Comparison of ENCODE assay signal across 8 mouse cellular contexts in the genomic region with DNA sequence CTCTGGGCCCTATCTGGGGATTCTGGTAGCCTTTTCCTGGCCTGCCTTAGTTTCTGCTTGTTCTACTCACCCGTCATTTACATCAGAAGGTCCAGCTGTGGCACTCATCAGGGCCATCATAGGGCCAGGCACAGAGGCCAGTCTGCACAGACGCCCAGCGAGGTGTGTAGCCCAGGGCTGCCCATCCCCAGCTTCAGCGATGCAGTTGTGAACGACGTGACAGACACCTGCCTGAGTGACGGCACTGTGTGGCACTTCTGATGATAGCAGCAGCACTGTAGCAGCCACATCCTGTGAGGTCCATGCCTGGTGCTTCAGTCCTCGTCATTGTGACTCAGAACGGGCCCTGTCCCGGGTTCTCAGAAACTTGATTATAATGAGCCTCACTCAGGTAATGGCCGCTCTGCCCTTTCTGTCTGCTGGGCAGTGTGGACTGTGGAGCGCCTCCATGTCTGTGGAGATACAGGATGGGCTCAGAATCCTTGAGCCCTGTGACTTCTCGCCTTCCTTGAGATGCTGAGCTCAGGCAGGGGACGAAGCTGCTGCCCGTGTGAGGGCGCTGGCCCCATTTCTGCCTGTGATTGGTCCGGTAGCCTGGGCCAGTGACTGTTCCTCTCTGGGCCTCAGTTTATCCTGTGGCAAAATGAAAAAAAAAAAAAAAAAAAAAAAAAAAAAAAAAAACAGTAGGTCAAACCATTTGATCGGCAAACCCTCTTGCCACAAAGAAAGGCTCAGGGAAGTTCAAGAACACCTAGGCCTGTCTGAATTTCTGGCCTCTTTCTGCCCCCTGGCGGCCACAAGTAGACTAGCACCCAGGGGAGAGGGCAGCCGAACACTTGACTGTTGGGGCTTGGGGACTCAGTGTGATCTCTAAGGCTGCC. TPM values are rescaled to one million over a fixed set of nuclear protein-coding genes. Genes with fewer than 3 reads are reported as not detected.
DNase-seq lines count a peak whose midpoint lies in the region; ATAC-seq and TF ChIP-seq lines count a peak whose summit lies in the region.
"Had no signal": no experiment of that assay in that cellular context is flagged by ENCODE, and none has a peak within 500 bp of the region (broad histone marks: within the 10 kb centered on the region; RNA-seq: fewer than 3 reads in every experiment).

No protein-coding gene starts in this region.

- H3K4me2 ChIP-seq in forebrain, embryonic 13.5 days = no peak overlapping the region
- no peak overlapping the region for H3K4me2 ChIP-seq in hindbrain, embryonic 12.5 days (replicated peaks)

- no peaks in the 10 kb centered on the region for H3K27me3 ChIP-seq in forebrain, embryonic 13.5 days
- H3K27me3 ChIP-seq in hindbrain, embryonic 12.5 days = no peaks in the 10 kb centered on the region

- no peak overlapping the region for H3K27ac ChIP-seq in forebrain, embryonic 13.5 days
- H3K27ac ChIP-seq in hindbrain, embryonic 12.5 days = no peak overlapping the region
- H3K27ac ChIP-seq in left cerebral cortex, adult 2 months = no peak overlapping the region
- H3K27ac ChIP-seq: macrophage had no signal

- DNase-seq in NIH3T3 (ENCODE audit: low read depth) = peak; percentile 82
- DNase-seq in left cerebral cortex, adult 2 months (ENCODE audit: extremely low spot score in 1 of 2, low spot score in 2 of 2) = peak; percentile 63 to 71
- peak; percentile 47 for DNase-seq in skeletal muscle tissue, adult 2 months (ENCODE audit: low read depth, low spot score)

- no peak overlapping the region for H3K4me3 ChIP-seq in forebrain, embryonic 13.5 days
- no peak overlapping the region for H3K4me3 ChIP-seq in hindbrain, embryonic 12.5 days
- no peak overlapping the region for H3K4me3 ChIP-seq in left cerebral cortex, adult 2 months

- peak; percentile 72; the same call in 1 of the 2 replicates for ATAC-seq in cerebellum, adult (ENCODE audit: insufficient number of reproducible peaks, low FRiP score, low TSS enrichment)
- ATAC-seq in forebrain, embryonic 13.5 days = peak; percentile 64
- ATAC-seq in hindbrain, embryonic 12.5 days (ENCODE audit: low FRiP score) = peak; percentile 75
- ATAC-seq in megakaryocyte-erythroid progenitor cell, adult 5-6 weeks (replicated peaks; ENCODE audit: low FRiP score, low TSS enrichment, poor library complexity, severe bottlenecking) = peak; percentile 67

- 71% methylated on average over 20 of the region's 20 CpGs for WGBS in forebrain, embryonic 13.5 days
- WGBS in hindbrain, embryonic 12.5 days = 73% methylated on average over 20 of the region's 20 CpGs

- no peak overlapping the region for H3K9ac ChIP-seq in forebrain, embryonic 13.5 days
- H3K9ac ChIP-seq in hindbrain, embryonic 12.5 days = no peak overlapping the region

- no peaks in the 10 kb centered on the region for H3K9me3 ChIP-seq in forebrain, embryonic 13.5 days (replicated peaks)
- no peaks in the 10 kb centered on the region for H3K9me3 ChIP-seq in hindbrain, embryonic 12.5 days (replicated peaks)

- TF ChIP-seq CTCF in left cerebral cortex, adult 2 months (IDR thresholded peaks at IDR 0.05) = peak; percentile 90

- H3K4me1 ChIP-seq in forebrain, embryonic 13.5 days = peaks cover 4% of the 10 kb centered on the region
- H3K4me1 ChIP-seq in hindbrain, embryonic 12.5 days = no peaks in the 10 kb centered on the region

- no peaks in the 10 kb centered on the region for H3K36me3 ChIP-seq in forebrain, embryonic 13.5 days (ENCODE audit: poor library complexity, severe bottlenecking)
- H3K36me3 ChIP-seq in hindbrain, embryonic 12.5 days = no peaks in the 10 kb centered on the region

- intact Hi-C loops in left cerebral cortex, adult 2 months (cut with DNase I) = loop anchor here (1.0 to 5.0 kb wide), 3 partner anchors 87 to 275 kb away; a partner anchor contains a TSS

RNA-seq across cellular contexts. Expression of a gene that starts 22.4 kb away (rescaled TPM):
- 0.19 and 0.25 TPM in 2 replicates for polyA plus RNA-seq in forebrain, embryonic 13.5 days (2015; fragmentation: Nextera tagmentation; extraction: Ambion mirVana)
- 0.33 and 0.44 TPM in 2 replicates for polyA plus RNA-seq in hindbrain, embryonic 12.5 days (2016; fragmentation: Nextera tagmentation; extraction: Ambion mirVana)
- total RNA-seq in left cerebral cortex, adult 2 months (2021) = under 1 TPM in 1 of 2 experiments, not detected in 1; 0.26 TPM
- total RNA-seq in megakaryocyte-erythroid progenitor cell, adult 5-6 weeks (2014; fragmentation: Nextera tagmentation) = 0.33 TPM in 1 of 2 replicates, not detected in the other
- not detected in 2 replicates for total RNA-seq in megakaryocyte-erythroid progenitor cell, adult 5-6 weeks (2017)
- polyA plus RNA-seq: macrophage had no signal

RNA-seq across cellular contexts. Expression of a gene that starts 33.5 kb away (rescaled TPM):
- polyA plus RNA-seq in forebrain, embryonic 13.5 days (2015; fragmentation: Nextera tagmentation; extraction: Ambion mirVana) = not detected in 2 replicates
- polyA plus RNA-seq in hindbrain, embryonic 12.5 days (2016; fragmentation: Nextera tagmentation; extraction: Ambion mirVana) = 0.48 TPM in 1 of 2 replicates, not detected in the other
- under 1 TPM; 0.25 to 0.30 TPM for total RNA-seq in left cerebral cortex, adult 2 months (2021)
- total RNA-seq in megakaryocyte-erythroid progenitor cell, adult 5-6 weeks (2014; fragmentation: Nextera tagmentation) = not detected in 2 replicates
- total RNA-seq in megakaryocyte-erythroid progenitor cell, adult 5-6 weeks (2017) = not detected in 2 replicates
- polyA plus RNA-seq: macrophage had no signal

RNA-seq across cellular contexts. Expression of a gene that starts 57.2 kb away (rescaled TPM):
- 91.6 and 96.0 TPM in 2 replicates for polyA plus RNA-seq in forebrain, embryonic 13.5 days (2015; fragmentation: Nextera tagmentation; extraction: Ambion mirVana)
- polyA plus RNA-seq in hindbrain, embryonic 12.5 days (2016; fragmentation: Nextera tagmentation; extraction: Ambion mirVana) = 80.3 and 83.2 TPM in 2 replicates
- 10 to 100 TPM; 19.3 to 24.4 TPM for total RNA-seq in left cerebral cortex, adult 2 months (2021)
- total RNA-seq in megakaryocyte-erythroid progenitor cell, adult 5-6 weeks (2014; fragmentation: Nextera tagmentation) = 74.5 and 87.1 TPM in 2 replicates
- 61.6 and 78.6 TPM in 2 replicates for total RNA-seq in megakaryocyte-erythroid progenitor cell, adult 5-6 weeks (2017)
